Mouse (Mus musculus) neural tube, embryonic 11.5 days (tissue): ENCODE data around the gene Itprip. TPM values are rescaled to one million over a fixed set of nuclear protein-coding genes. Genes with fewer than 3 reads are reported as not detected.

ENCODE experiments used
- ATAC-seq: fragments of 200-750 bp; cut with Nextera tagmentation; 2 replicates; pipeline ENCODE4 v1.8.0; 2017; ENCODE audit warnings: moderate number of reproducible peaks, mild to moderate bottlenecking, moderate TSS enrichment, moderate library complexity; ENCODE audit not compliant: insufficient read depth, low FRiP score, low TSS enrichment
- DNase-seq: peaks from one replicate; pipeline ENCODE4 v3.0.0-alpha.2; 2015; ENCODE audit warnings: low spot score
- H3K27ac ChIP-seq: fragments of 300-500 bp; sonication (generic); 2 replicates; pipeline ENCODE4 v1.5.1; 2014; ENCODE audit warnings: low read depth, mild to moderate bottlenecking, low read length
- H3K27me3 ChIP-seq: fragments of 300-500 bp; sonication (generic); 2 replicates; pipeline ENCODE4 v1.6.1; 2014; ENCODE audit warnings: mild to moderate bottlenecking, low read length, mixed read lengths; ENCODE audit not compliant: control insufficient read depth, insufficient read depth
- H3K36me3 ChIP-seq: fragments of 300-500 bp; sonication (generic); 2 replicates; pipeline ENCODE4 v1.6.1; 2014; ENCODE audit warnings: mild to moderate bottlenecking, low read length, moderate library complexity, mixed read lengths; ENCODE audit not compliant: control insufficient read depth, insufficient read depth
- H3K4me1 ChIP-seq: fragments of 300-500 bp; sonication (generic); 2 replicates; pipeline ENCODE4 v1.6.1; 2014; ENCODE audit warnings: low read length, mixed read lengths; ENCODE audit not compliant: control insufficient read depth, insufficient read depth
- H3K4me2 ChIP-seq: fragments of 300-500 bp; sonication (generic); 2 replicates; pipeline ENCODE4 v1.6.1; 2014; ENCODE audit warnings: low read depth, mild to moderate bottlenecking, moderate library complexity
- H3K4me3 ChIP-seq: fragments of 300-500 bp; sonication (generic); 2 replicates; pipeline ENCODE4 v1.5.1; 2014; ENCODE audit warnings: low read depth, low read length
- H3K9ac ChIP-seq: fragments of 300-500 bp; sonication (generic); 2 replicates; pipeline ENCODE4 v1.6.1; 2014; ENCODE audit warnings: mild to moderate bottlenecking, low read length
- H3K9me3 ChIP-seq: fragments of 300-500 bp; sonication (generic); 2 replicates; pipeline ENCODE4 v1.6.1; 2016; ENCODE audit warnings: low read length; ENCODE audit not compliant: control insufficient read depth
- WGBS: fragments of 180-500 bp; shearing (Covaris S2); extraction: QIAGEN DNeasy Blood & Tissue Kit; methylation state at CpG from one replicate; pipeline ENCODE4 v1.1.7; 2014; 5-methylcytosine and 5-hydroxymethylcytosine counted together
- polyA plus RNA-seq: library from polyadenylated mRNA; unstranded; fragments of >200 nt; fragmentation: Nextera tagmentation; extraction: Ambion mirVana; gene quantifications from 2 replicates; pipeline ENCODE4 v1.2.1, GENCODE M21; 2014

Itprip gene
- polyA plus RNA-seq, 1 experiment from 2014 or later, result 15.8 TPM

- Histone ChIP-seq H3K4me3 (peak overlapping the region; percentile 80), H3K4me2 (peak overlapping the region; percentile 79), H3K4me1 (peaks cover 9% of the 10 kb centered on the region), H3K27me3 (no peaks in the 10 kb centered on the region), H3K9me3 (no peaks in the 10 kb centered on the region), H3K27ac (peak overlapping the region; percentile 89), H3K9ac (peak overlapping the region; percentile 93), H3K36me3 (no peaks in the 10 kb centered on the region)
- WGBS, result under 1% methylated on average over 29 of the region's 29 CpGs
- DNase-seq (no peak), ATAC-seq (peak; percentile 54)
Observed at GRCm38 (mm10) chr19:47918455-47919101, 521 bp downstream of the Itprip start.

- H3K4me2 ChIP-seq, result peak overlapping the region; percentile 79
- no peak for DNase-seq
- H3K4me1 ChIP-seq, result peaks cover 9% of the 10 kb centered on the region
- no peaks in the 10 kb centered on the region for H3K36me3 ChIP-seq
- peak overlapping the region; percentile 93 for H3K9ac ChIP-seq
- H3K9me3 ChIP-seq, result no peaks in the 10 kb centered on the region
- 22% methylated on average over 9 of the region's 9 CpGs for WGBS
- no peak for ATAC-seq
- H3K27ac ChIP-seq, result no peak overlapping the region
- H3K4me3 ChIP-seq, result peak overlapping the region; percentile 80
- no peaks in the 10 kb centered on the region for H3K27me3 ChIP-seq
Observed at GRCm38 (mm10) chr19:47918016-47918415, 1.1 kb downstream of the Itprip start.

- no peak for ATAC-seq
- DNase-seq, result no peak
- Histone ChIP-seq H3K4me2 (peak overlapping the region; percentile 79), H3K27me3 (no peaks in the 10 kb centered on the region), H3K36me3 (no peaks in the 10 kb centered on the region), H3K4me3 (peak overlapping the region; percentile 80), H3K9ac (peak overlapping the region; percentile 93), H3K27ac (no peak overlapping the region), H3K9me3 (no peaks in the 10 kb centered on the region), H3K4me1 (peaks cover 9% of the 10 kb centered on the region)
- WGBS, result 21% methylated on average over 4 of the region's 4 CpGs
Observed at GRCm38 (mm10) chr19:47917396-47917795, 1.7 kb downstream of the Itprip start.

- peaks cover 9% of the 10 kb centered on the region for H3K4me1 ChIP-seq
- ATAC-seq, result no peak
- H3K27me3 ChIP-seq, result no peaks in the 10 kb centered on the region
- H3K9ac ChIP-seq, result no peak overlapping the region
- H3K27ac ChIP-seq, result no peak overlapping the region
- DNase-seq, result no peak
- no peaks in the 10 kb centered on the region for H3K9me3 ChIP-seq
- 84% methylated on average over 4 of the region's 4 CpGs for WGBS
- H3K36me3 ChIP-seq, result no peaks in the 10 kb centered on the region
- no peak overlapping the region for H3K4me3 ChIP-seq
- H3K4me2 ChIP-seq, result no peak overlapping the region
Observed at GRCm38 (mm10) chr19:47915251-47915650, 3.8 kb downstream of the Itprip start.

- ATAC-seq, result no peak
- H3K27me3 ChIP-seq, result no peaks in the 10 kb centered on the region
- WGBS, result 89% methylated on average over 4 of the region's 4 CpGs
Observed at GRCm38 (mm10) chr19:47914191-47914590, 4.9 kb downstream of the Itprip start.

GRCm38 (mm10) chr19:47913344-47913743 is 5.8 kb downstream of the Itprip start:
- no peak for ATAC-seq
- H3K9me3 ChIP-seq, result no peaks in the 10 kb centered on the region
- WGBS, result 67% methylated on average over 7 of the region's 7 CpGs
- no peak overlapping the region for H3K4me2 ChIP-seq
- peaks cover 17% of the 10 kb centered on the region for H3K4me1 ChIP-seq
- no peaks in the 10 kb centered on the region for H3K36me3 ChIP-seq
- H3K9ac ChIP-seq, result no peak overlapping the region
- no peak overlapping the region for H3K27ac ChIP-seq
- no peak overlapping the region for H3K4me3 ChIP-seq
- no peak for DNase-seq
- H3K27me3 ChIP-seq, result no peaks in the 10 kb centered on the region

More at GRCm38 (mm10) chr19:47914191-47914590, 4.9 kb downstream of the Itprip start:
- Histone ChIP-seq H3K9ac (no peak overlapping the region), H3K4me3 (no peak overlapping the region), H3K4me1 (peaks cover 12% of the 10 kb centered on the region), H3K4me2 (no peak overlapping the region), H3K36me3 (no peaks in the 10 kb centered on the region), H3K27ac (no peak overlapping the region), H3K9me3 (no peaks in the 10 kb centered on the region)
- no peak for DNase-seq

- ATAC-seq (no peak), DNase-seq (no peak)
- Histone ChIP-seq H3K27me3 (no peaks in the 10 kb centered on the region), H3K4me2 (no peak overlapping the region), H3K36me3 (no peaks in the 10 kb centered on the region), H3K9ac (no peak overlapping the region), H3K27ac (no peak overlapping the region), H3K4me1 (peaks cover 7% of the 10 kb centered on the region), H3K9me3 (no peaks in the 10 kb centered on the region), H3K4me3 (no peak overlapping the region)
- 91% methylated on average over 4 of the region's 4 CpGs for WGBS
Observed at GRCm38 (mm10) chr19:47910751-47911150, 8.3 kb downstream of the Itprip start.

GRCm38 (mm10) chr19:47910117-47910618 is 8.9 kb downstream of the Itprip start:
- DNase-seq (no peak), ATAC-seq (no peak)
- Histone ChIP-seq H3K36me3 (no peaks in the 10 kb centered on the region), H3K27me3 (no peaks in the 10 kb centered on the region), H3K4me3 (no peak overlapping the region), H3K4me1 (peaks cover 7% of the 10 kb centered on the region), H3K27ac (peak overlapping the region; percentile 86), H3K4me2 (peak overlapping the region; percentile 45), H3K9me3 (no peaks in the 10 kb centered on the region), H3K9ac (peak overlapping the region; percentile 67)
- WGBS, result 48% methylated on average over 4 of the region's 4 CpGs
